Mouse (Mus musculus) megakaryocyte, adult 5-6 weeks (primary cell): Measurements from ENCODE around the gene 9330182L06Rik. TPM values are rescaled to one million over a fixed set of nuclear protein-coding genes. Genes with fewer than 3 reads are reported as not detected.
A peak's percentile ranks its signal among the peaks of the same experiment; 100 is the strongest.

Experiments
- ATAC-seq: 2 replicates; pipeline ENCODE4 v1.8.0; 2016; ENCODE audit warnings: mild to moderate bottlenecking, inconsistent platforms; ENCODE audit not compliant: poor library complexity, severe bottlenecking
- total RNA-seq, 2 experiments: library from RNA; stranded (forward) in 1 of 2; stranded (reverse) in 1 of 2; fragments of 153-499, 151-499 nt in 1 of 2; fragments of 221-1000, 200-1000 nt in 1 of 2; gene quantifications; 2 replicates each; pipeline versions ENCODE4 v1.2.3 to v1.2.4; 2015 to 2017

The 9330182L06Rik gene
- total RNA-seq (2015) = 0.62 and 0.89 TPM in 2 replicates
- 0.61 and 1.8 TPM in 2 replicates for total RNA-seq (2017)

GRCm38 (mm10) chr5:9265586-9266279, at the start of gene 9330182L06Rik:
Gene 9330182L06Rik, plus strand, starts transcription at chr5:9266118.
- peak; percentile 81 for ATAC-seq

- ATAC-seq = no peak
These were observed 38.4 kb upstream of the 9330182L06Rik start for GRCm38 (mm10) chr5:9227456-9228008.

- ATAC-seq = no peak
These were observed 1.6 kb upstream of the 9330182L06Rik start for GRCm38 (mm10) chr5:9264361-9264760.

- ATAC-seq = peak; percentile 20; the same call in 1 of the 2 replicates
These were observed 484 bp downstream of the 9330182L06Rik start for GRCm38 (mm10) chr5:9266280-9266923.

GRCm38 (mm10) chr5:9269666-9270065, 3.7 kb downstream of the 9330182L06Rik start:
- no peak for ATAC-seq

GRCm38 (mm10) chr5:9272976-9273375, 7.1 kb downstream of the 9330182L06Rik start:
- ATAC-seq = no peak

GRCm38 (mm10) chr5:9295777-9296549, 30.0 kb downstream of the 9330182L06Rik start:
- ATAC-seq = no peak

- no peak for ATAC-seq
These were observed 30.6 kb downstream of the 9330182L06Rik start for GRCm38 (mm10) chr5:9296550-9296928.

GRCm38 (mm10) chr5:9326863-9327262, 60.9 kb downstream of the 9330182L06Rik start:
- no peak for ATAC-seq

- no peak for ATAC-seq
These were observed 61.6 kb downstream of the 9330182L06Rik start for GRCm38 (mm10) chr5:9327528-9327927.

- no peak for ATAC-seq
These were observed 73.0 kb downstream of the 9330182L06Rik start for GRCm38 (mm10) chr5:9338756-9339510.

- no peak for ATAC-seq
These were observed 73.7 kb downstream of the 9330182L06Rik start for GRCm38 (mm10) chr5:9339511-9340173.

- ATAC-seq = no peak
These were observed 78.7 kb downstream of the 9330182L06Rik start for GRCm38 (mm10) chr5:9344581-9344980.

- no peak for ATAC-seq
These were observed 79.2 kb downstream of the 9330182L06Rik start for GRCm38 (mm10) chr5:9345038-9345617.

- 0 out of 2 replicates have a peak, but pooled peaks have one; percentile 26 for ATAC-seq
These were observed 79.7 kb downstream of the 9330182L06Rik start for GRCm38 (mm10) chr5:9345625-9346024.

GRCm38 (mm10) chr5:9346510-9346909, 80.6 kb downstream of the 9330182L06Rik start:
- ATAC-seq = peak; percentile 66

- no peak for ATAC-seq
These were observed 86.2 kb downstream of the 9330182L06Rik start for GRCm38 (mm10) chr5:9352163-9352562.

- no peak for ATAC-seq
These were observed 86.7 kb downstream of the 9330182L06Rik start for GRCm38 (mm10) chr5:9352646-9353045.

- 0 out of 2 replicates have a peak, but pooled peaks have one; percentile 33 for ATAC-seq
These were observed 88.3 kb downstream of the 9330182L06Rik start for GRCm38 (mm10) chr5:9354257-9354656.
